Mouse (Mus musculus) stomach, embryonic 14.5 days (tissue): ENCODE measurements around the gene Dusp10. TPM values are rescaled to one million over a fixed set of nuclear protein-coding genes. Genes with fewer than 3 reads are reported as not detected.

Experiments
- ATAC-seq: fragments of 200-750 bp; cut with Nextera tagmentation; 2 replicates; pipeline ENCODE4 v1.8.0; 2017; ENCODE audit warnings: low read depth, moderate TSS enrichment; ENCODE audit not compliant: insufficient number of reproducible peaks, insufficient read depth, low FRiP score
- H3K27ac ChIP-seq: fragments of 300-500 bp; sonication (generic); 2 replicates; pipeline ENCODE4 v1.5.1; 2014; ENCODE audit warnings: mild to moderate bottlenecking, low read length, moderate library complexity, mixed read lengths
- H3K27me3 ChIP-seq: fragments of 300-500 bp; sonication (generic); 2 replicates; pipeline ENCODE4 v1.6.1; 2014; ENCODE audit warnings: low read length, control low read depth, mixed read lengths; ENCODE audit not compliant: control insufficient read depth, insufficient read depth
- H3K36me3 ChIP-seq: fragments of 300-500 bp; sonication (generic); 2 replicates; pipeline ENCODE4 v1.6.1; 2014; ENCODE audit warnings: mild to moderate bottlenecking, control low read depth, low read length, moderate library complexity, mixed read lengths; ENCODE audit not compliant: control insufficient read depth, insufficient read depth
- H3K4me1 ChIP-seq: fragments of 300-500 bp; sonication (generic); 2 replicates; pipeline ENCODE4 v1.6.1; 2014; ENCODE audit warnings: low read length, control low read depth, mixed read lengths; ENCODE audit not compliant: control insufficient read depth, insufficient read depth
- H3K4me2 ChIP-seq: fragments of 300-500 bp; sonication (generic); replicated peaks from 2 replicates; pipeline ENCODE4 v1.6.1; 2014; ENCODE audit warnings: low read depth, low read length, control low read depth
- H3K4me3 ChIP-seq: fragments of 300-500 bp; sonication (generic); 2 replicates; pipeline ENCODE4 v1.5.1; 2014; ENCODE audit warnings: low read depth, low read length, control low read depth
- H3K9ac ChIP-seq: fragments of 300-500 bp; sonication (generic); replicated peaks from 2 replicates; pipeline ENCODE4 v1.6.1; 2014; ENCODE audit warnings: low read depth, mild to moderate bottlenecking, control low read depth, low read length, moderate library complexity, mixed read lengths
- H3K9me3 ChIP-seq: fragments of 300-500 bp; sonication (generic); 2 replicates; pipeline ENCODE4 v1.6.1; 2016; ENCODE audit warnings: low read depth, low read length, control low read depth; ENCODE audit not compliant: control insufficient read depth
- WGBS: fragments of 180-500 bp; shearing (Covaris S2); extraction: QIAGEN DNeasy Blood & Tissue Kit; methylation state at CpG from one replicate; pipeline ENCODE4 v1.1.7; 2014; 5-methylcytosine and 5-hydroxymethylcytosine counted together
- polyA plus RNA-seq: library from polyadenylated mRNA; unstranded; fragments of >200 nt; fragmentation: Nextera tagmentation; extraction: Ambion mirVana; gene quantifications from 2 replicates; pipeline ENCODE4 v1.2.1, GENCODE M21; 2014

The Dusp10 gene
- polyA plus RNA-seq, 1 experiment from 2014 or later: 9.0 TPM

GRCm38 (mm10) chr1:184004311-184004710 lies 8.8 kb upstream of the Dusp10 start:
- Histone ChIP-seq H3K36me3 (no peaks in the 10 kb centered on the region), H3K9me3 (no peaks in the 10 kb centered on the region), H3K27me3 (no peaks in the 10 kb centered on the region), H3K4me1 (no peaks in the 10 kb centered on the region), H3K4me3 (no peak overlapping the region), H3K4me2 (no peak overlapping the region), H3K9ac (no peak overlapping the region), H3K27ac (no peak overlapping the region)
- 36% methylated on average over 2 of the region's 2 CpGs for WGBS
- no peak for ATAC-seq

GRCm38 (mm10) chr1:184005315-184006058 lies 7.6 kb upstream of the Dusp10 start:
- Histone ChIP-seq H3K4me3 (no peak overlapping the region), H3K36me3 (no peaks in the 10 kb centered on the region), H3K4me1 (no peaks in the 10 kb centered on the region), H3K9me3 (no peaks in the 10 kb centered on the region), H3K9ac (no peak overlapping the region), H3K27ac (no peak overlapping the region), H3K4me2 (no peak overlapping the region), H3K27me3 (no peaks in the 10 kb centered on the region)
- WGBS: 55% methylated on average over 6 of the region's 6 CpGs
- ATAC-seq: no peak

- no peak overlapping the region for H3K4me2 ChIP-seq
- H3K4me1 ChIP-seq: no peaks in the 10 kb centered on the region
- H3K9me3 ChIP-seq: no peaks in the 10 kb centered on the region
- H3K4me3 ChIP-seq: no peak overlapping the region
- no peaks in the 10 kb centered on the region for H3K36me3 ChIP-seq
- ATAC-seq: no peak
- no peak overlapping the region for H3K27ac ChIP-seq
- no peak overlapping the region for H3K9ac ChIP-seq
- no peaks in the 10 kb centered on the region for H3K27me3 ChIP-seq
Observed at GRCm38 (mm10) chr1:184006086-184006485, 7.0 kb upstream of the Dusp10 start.

- no peak for ATAC-seq
- 97% methylated on average over 6 of the region's 6 CpGs for WGBS
- Histone ChIP-seq H3K4me1 (no peaks in the 10 kb centered on the region), H3K4me3 (no peak overlapping the region), H3K9me3 (no peaks in the 10 kb centered on the region), H3K27me3 (no peaks in the 10 kb centered on the region), H3K4me2 (no peak overlapping the region), H3K36me3 (no peaks in the 10 kb centered on the region), H3K27ac (no peak overlapping the region), H3K9ac (no peak overlapping the region)
Observed at GRCm38 (mm10) chr1:184011311-184011710, 1.8 kb upstream of the Dusp10 start.

- H3K27ac ChIP-seq: no peak overlapping the region
- H3K9ac ChIP-seq: no peak overlapping the region
- no peaks in the 10 kb centered on the region for H3K27me3 ChIP-seq
- H3K36me3 ChIP-seq: no peaks in the 10 kb centered on the region
- no peak for ATAC-seq
- H3K4me2 ChIP-seq: no peak overlapping the region
- WGBS: 84% methylated on average over 3 of the region's 3 CpGs
- H3K9me3 ChIP-seq: no peaks in the 10 kb centered on the region
- H3K4me3 ChIP-seq: no peak overlapping the region
- H3K4me1 ChIP-seq: peaks cover under 1% of the 10 kb centered on the region; the same call in 1 of the 2 replicates
Observed at GRCm38 (mm10) chr1:184014091-184014490, 989 bp downstream of the Dusp10 start.

GRCm38 (mm10) chr1:184015995-184016730 lies 3.1 kb downstream of the Dusp10 start:
- H3K9me3 ChIP-seq: no peaks in the 10 kb centered on the region
- no peak overlapping the region for H3K4me2 ChIP-seq
- 52% methylated on average over 10 of the region's 10 CpGs for WGBS
- ATAC-seq: no peak
- no peaks in the 10 kb centered on the region for H3K27me3 ChIP-seq
- H3K27ac ChIP-seq: no peak overlapping the region
- no peaks in the 10 kb centered on the region for H3K36me3 ChIP-seq
- peaks cover 3% of the 10 kb centered on the region; the same call in 1 of the 2 replicates for H3K4me1 ChIP-seq
- H3K9ac ChIP-seq: no peak overlapping the region
- no peak overlapping the region for H3K4me3 ChIP-seq

- Histone ChIP-seq H3K36me3 (no peaks in the 10 kb centered on the region), H3K9ac (no peak overlapping the region), H3K4me1 (peaks cover 3% of the 10 kb centered on the region; the same call in 1 of the 2 replicates), H3K4me3 (no peak overlapping the region), H3K27me3 (no peaks in the 10 kb centered on the region), H3K4me2 (no peak overlapping the region), H3K9me3 (no peaks in the 10 kb centered on the region), H3K27ac (no peak overlapping the region)
- no peak for ATAC-seq
- WGBS: 89% methylated on average over 2 of the region's 2 CpGs
Observed at GRCm38 (mm10) chr1:184017606-184018005, 4.5 kb downstream of the Dusp10 start.

- no peak overlapping the region for H3K4me2 ChIP-seq
- no peak overlapping the region for H3K9ac ChIP-seq
- peaks cover 3% of the 10 kb centered on the region; the same call in 1 of the 2 replicates for H3K4me1 ChIP-seq
- no peak overlapping the region for H3K4me3 ChIP-seq
- H3K27ac ChIP-seq: no peak overlapping the region
- ATAC-seq: no peak
- no peaks in the 10 kb centered on the region for H3K36me3 ChIP-seq
- no peaks in the 10 kb centered on the region for H3K9me3 ChIP-seq
- WGBS: 42% methylated on average over 6 of the region's 6 CpGs
- no peaks in the 10 kb centered on the region for H3K27me3 ChIP-seq
Observed at GRCm38 (mm10) chr1:184019042-184019721, 6.1 kb downstream of the Dusp10 start.
